ENCODE assay signal across 10 mouse cellular contexts in the genomic region with DNA sequence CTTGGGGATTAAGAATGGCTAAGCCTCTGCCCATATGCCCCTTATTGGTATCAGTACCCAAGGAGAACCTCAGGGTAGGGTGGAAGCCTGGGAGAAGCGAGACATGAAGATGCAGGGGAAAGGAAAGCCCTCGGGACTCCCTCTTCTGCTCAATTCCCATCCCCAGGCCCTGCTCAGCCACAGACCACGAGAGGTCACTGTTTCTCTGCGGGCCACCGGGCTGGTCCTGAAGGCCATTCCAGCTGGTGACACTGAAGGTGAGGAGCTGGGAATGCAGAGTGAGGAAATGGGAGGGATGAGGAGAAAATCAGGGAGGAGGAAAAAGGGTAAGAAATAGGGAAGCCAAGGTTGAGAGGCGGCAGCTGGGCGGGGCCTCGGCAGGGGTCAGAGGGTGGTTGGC. TPM values are rescaled to one million over a fixed set of nuclear protein-coding genes. Genes with fewer than 3 reads are reported as not detected.
A peak's percentile ranks its signal among the peaks of the same experiment; 100 is the strongest.
DNase-seq lines count a peak whose midpoint lies in the region; ATAC-seq and TF ChIP-seq lines count a peak whose summit lies in the region.
"Had no signal": no experiment of that assay in that cellular context is flagged by ENCODE, and none has a peak within 500 bp of the region (broad histone marks: within the 10 kb centered on the region; RNA-seq: fewer than 3 reads in every experiment).

No protein-coding gene starts in this region.

- no peak overlapping the region for H3K27ac ChIP-seq in hindbrain, postnatal 0 days
- no peak overlapping the region for H3K27ac ChIP-seq in hindbrain, embryonic 16.5 days (ENCODE audit: low read depth, low read length)
- H3K27ac ChIP-seq in heart, embryonic 12.5 days (ENCODE audit: poor library complexity, severe bottlenecking), result peak overlapping the region; percentile 33; the same call in 1 of the 2 replicates
- no peak overlapping the region for H3K27ac ChIP-seq in lung, embryonic 16.5 days (ENCODE audit: low read length)
- H3K27ac ChIP-seq: embryonic facial prominence, embryonic 15.5 days had no signal

- peak; percentile 67 for TF ChIP-seq CTCF in hindbrain, postnatal 0 days (IDR thresholded peaks at IDR 0.05; ENCODE audit: low read depth)

- no peaks in the 10 kb centered on the region for H3K4me1 ChIP-seq in hindbrain, postnatal 0 days (ENCODE audit: insufficient read depth, low read length)
- no peaks in the 10 kb centered on the region; the same call in 1 of the 2 replicates for H3K4me1 ChIP-seq in hindbrain, embryonic 16.5 days (ENCODE audit: control insufficient read depth, insufficient read depth, low read depth, low read length)
- peaks cover 22% of the 10 kb centered on the region for H3K4me1 ChIP-seq in heart, embryonic 12.5 days (replicated peaks)
- H3K4me1 ChIP-seq in lung, embryonic 16.5 days (replicated peaks; ENCODE audit: control insufficient read depth, insufficient read depth, low read length), result peaks cover 13% of the 10 kb centered on the region

- WGBS in hindbrain, postnatal 0 days, result 10% methylated on average over 8 of the region's 8 CpGs
- 13% methylated on average over 8 of the region's 8 CpGs for WGBS in hindbrain, embryonic 16.5 days
- 5% methylated on average over 8 of the region's 8 CpGs for WGBS in heart, embryonic 12.5 days
- WGBS in lung, embryonic 16.5 days, result 11% methylated on average over 8 of the region's 8 CpGs

- no peak overlapping the region for H3K4me2 ChIP-seq in hindbrain, postnatal 0 days (ENCODE audit: low read depth, low read length)
- H3K4me2 ChIP-seq in hindbrain, embryonic 16.5 days (ENCODE audit: low read length), result no peak overlapping the region
- H3K4me2 ChIP-seq in heart, embryonic 12.5 days, result peak overlapping the region; percentile 29
- H3K4me2 ChIP-seq in lung, embryonic 16.5 days (ENCODE audit: low read depth, low read length), result no peak overlapping the region
- H3K4me2 ChIP-seq: embryonic facial prominence, embryonic 15.5 days had no signal

- H3K36me3 ChIP-seq in hindbrain, postnatal 0 days (ENCODE audit: insufficient read depth, low read length), result no peaks in the 10 kb centered on the region
- H3K36me3 ChIP-seq in hindbrain, embryonic 16.5 days (ENCODE audit: control insufficient read depth, insufficient read depth, low read length), result no peaks in the 10 kb centered on the region
- no peaks in the 10 kb centered on the region for H3K36me3 ChIP-seq in heart, embryonic 12.5 days
- no peaks in the 10 kb centered on the region for H3K36me3 ChIP-seq in lung, embryonic 16.5 days (ENCODE audit: control insufficient read depth, insufficient read depth, low read length)
- H3K36me3 ChIP-seq: embryonic facial prominence, embryonic 15.5 days had no signal

- no peak for ATAC-seq in hindbrain, postnatal 0 days
- no peak for ATAC-seq in hindbrain, embryonic 16.5 days
- ATAC-seq in heart, embryonic 12.5 days (ENCODE audit: insufficient number of reproducible peaks, low FRiP score), result peak; percentile 58; the same call in 1 of the 2 replicates
- ATAC-seq in lung, embryonic 16.5 days (ENCODE audit: low read depth), result peak; percentile 36; the same call in 1 of the 2 replicates

- H3K4me3 ChIP-seq in hindbrain, postnatal 0 days (ENCODE audit: low read length), result no peak overlapping the region
- no peak overlapping the region for H3K4me3 ChIP-seq in hindbrain, embryonic 16.5 days (ENCODE audit: low read length)
- no peak overlapping the region for H3K4me3 ChIP-seq in heart, embryonic 12.5 days
- H3K4me3 ChIP-seq in lung, embryonic 16.5 days (ENCODE audit: low read length), result no peak overlapping the region
- H3K4me3 ChIP-seq: embryonic facial prominence, embryonic 15.5 days had no signal

- H3K9me3 ChIP-seq in hindbrain, postnatal 0 days (ENCODE audit: low read length), result no peaks in the 10 kb centered on the region
- no peaks in the 10 kb centered on the region for H3K9me3 ChIP-seq in hindbrain, embryonic 16.5 days (ENCODE audit: control insufficient read depth, low read length)
- no peaks in the 10 kb centered on the region for H3K9me3 ChIP-seq in heart, embryonic 12.5 days (replicated peaks)
- no peaks in the 10 kb centered on the region for H3K9me3 ChIP-seq in lung, embryonic 16.5 days (ENCODE audit: control insufficient read depth, low read length)
- H3K9me3 ChIP-seq: embryonic facial prominence, embryonic 15.5 days had no signal

- DNase-seq in hindbrain, postnatal 0 days (ENCODE audit: low spot score), result peak; percentile 32
- DNase-seq in adrenal gland, postnatal 14 days, result peak; percentile 50
- no peak for DNase-seq in right cerebral cortex, postnatal 4 days
- no peak for DNase-seq in left cerebral cortex, adult 11 months (ENCODE audit: low spot score)
- DNase-seq in thymus, postnatal 10 days (ENCODE audit: low spot score in 2 of 2), result no peak

- no peaks in the 10 kb centered on the region for H3K27me3 ChIP-seq in hindbrain, postnatal 0 days (ENCODE audit: insufficient read depth, low read length)
- no peaks in the 10 kb centered on the region for H3K27me3 ChIP-seq in hindbrain, embryonic 16.5 days (replicated peaks; ENCODE audit: control insufficient read depth, insufficient read depth, low read length)
- peaks cover 8% of the 10 kb centered on the region; the same call in 1 of the 2 replicates for H3K27me3 ChIP-seq in heart, embryonic 12.5 days (replicated peaks)
- H3K27me3 ChIP-seq in lung, embryonic 16.5 days (ENCODE audit: control insufficient read depth, insufficient read depth, low read depth, low read length), result no peaks in the 10 kb centered on the region
- H3K27me3 ChIP-seq: embryonic facial prominence, embryonic 15.5 days had no signal

- H3K9ac ChIP-seq in hindbrain, postnatal 0 days (replicated peaks; ENCODE audit: low read length), result no peak overlapping the region
- H3K9ac ChIP-seq in hindbrain, embryonic 16.5 days (ENCODE audit: low read depth, low read length), result no peak overlapping the region
- no peak overlapping the region for H3K9ac ChIP-seq in heart, embryonic 12.5 days
- no peak overlapping the region for H3K9ac ChIP-seq in lung, embryonic 16.5 days (ENCODE audit: low read length)
- H3K9ac ChIP-seq: embryonic facial prominence, embryonic 15.5 days had no signal

RNA-seq across cellular contexts. Expression of gene Mfsd6l, which starts 11.4 kb away (rescaled TPM):
- total RNA-seq in hindbrain, postnatal 0 days (2014; rRNA removed), result 0.10 TPM in 1 of 2 replicates, not detected in the other
- 0.11 TPM in 2 replicates for polyA plus RNA-seq in hindbrain, postnatal 0 days (2015; fragmentation: Nextera tagmentation; extraction: Ambion mirVana)
- 0.07 and 0.08 TPM in 2 replicates for polyA plus RNA-seq in hindbrain, embryonic 16.5 days (2015; fragmentation: Nextera tagmentation; extraction: Ambion mirVana)
- total RNA-seq in adrenal gland, postnatal 14 days (2021), result 0.15 TPM in 1 of 2 replicates, not detected in the other
- polyA plus RNA-seq in heart, embryonic 12.5 days (2016; fragmentation: Nextera tagmentation; extraction: Ambion mirVana), result 0.08 TPM in 1 of 2 replicates, not detected in the other
- polyA plus RNA-seq in lung, embryonic 16.5 days (2015; fragmentation: Nextera tagmentation; extraction: Ambion mirVana), result 4.1 and 4.3 TPM in 2 replicates
- total RNA-seq: MEL had no signal

RNA-seq across cellular contexts. Expression of gene Pik3r6, which starts 41.7 kb away (rescaled TPM):
- 1.5 and 2.7 TPM in 2 replicates for total RNA-seq in hindbrain, postnatal 0 days (2014; rRNA removed)
- 1.3 and 1.7 TPM in 2 replicates for polyA plus RNA-seq in hindbrain, postnatal 0 days (2015; fragmentation: Nextera tagmentation; extraction: Ambion mirVana)
- polyA plus RNA-seq in hindbrain, embryonic 16.5 days (2015; fragmentation: Nextera tagmentation; extraction: Ambion mirVana), result 1.8 and 2.1 TPM in 2 replicates
- 4.4 and 5.1 TPM in 2 replicates for total RNA-seq in adrenal gland, postnatal 14 days (2021)
- 2.1 and 3.1 TPM in 2 replicates for polyA plus RNA-seq in heart, embryonic 12.5 days (2016; fragmentation: Nextera tagmentation; extraction: Ambion mirVana)
- 5.9 and 6.0 TPM in 2 replicates for polyA plus RNA-seq in lung, embryonic 16.5 days (2015; fragmentation: Nextera tagmentation; extraction: Ambion mirVana)

RNA-seq across cellular contexts. Expression of gene Ccdc42, which starts 42.3 kb away (rescaled TPM):
- total RNA-seq in hindbrain, postnatal 0 days (2014; rRNA removed), result 0.25 TPM in 1 of 2 replicates, not detected in the other
- polyA plus RNA-seq in hindbrain, postnatal 0 days (2015; fragmentation: Nextera tagmentation; extraction: Ambion mirVana), result 0.28 and 0.44 TPM in 2 replicates
- polyA plus RNA-seq in hindbrain, embryonic 16.5 days (2015; fragmentation: Nextera tagmentation; extraction: Ambion mirVana), result 0.36 TPM in 1 of 2 replicates, not detected in the other
- not detected in 2 replicates for total RNA-seq in adrenal gland, postnatal 14 days (2021)
- 0.46 and 0.55 TPM in 2 replicates for polyA plus RNA-seq in heart, embryonic 12.5 days (2016; fragmentation: Nextera tagmentation; extraction: Ambion mirVana)
- polyA plus RNA-seq in lung, embryonic 16.5 days (2015; fragmentation: Nextera tagmentation; extraction: Ambion mirVana), result 0.67 and 1.1 TPM in 2 replicates
- total RNA-seq: MEL had no signal
- polyA plus RNA-seq: embryonic facial prominence, embryonic 15.5 days had no signal

Comparison
In these comparisons a context has a peak if more than half of its experiments do, and no peak if none do; other contexts are left out.
1. ATAC-seq: peak in heart, embryonic 12.5 days (single experiment) and lung, embryonic 16.5 days (single experiment); none in hindbrain, postnatal 0 days (single experiment) and hindbrain, embryonic 16.5 days (single experiment).
2. DNase-seq: peak in hindbrain, postnatal 0 days (single experiment) and adrenal gland, postnatal 14 days (single experiment); none in right cerebral cortex, postnatal 4 days (single experiment), left cerebral cortex, adult 11 months (single experiment) and thymus, postnatal 10 days (0 of 2).